Mouse (Mus musculus) layer of hippocampus, adult 8-10 months (tissue): ENCODE measurements at regions not wholly inside any gene's neighbourhood (a gene's known extent, or its start where the extent isn't known, plus 50 kb on each side); places are given as distances from the start of the nearest gene placed in this dataset.
A peak's percentile ranks its signal among the peaks of the same experiment; 100 is the strongest.

Experiments
- DNase-seq, 2 experiments: peaks; one replicate each; pipeline ENCODE4 v3.0.0; 2022; ENCODE audit warnings: low spot score in 2 of 2

DNA sequence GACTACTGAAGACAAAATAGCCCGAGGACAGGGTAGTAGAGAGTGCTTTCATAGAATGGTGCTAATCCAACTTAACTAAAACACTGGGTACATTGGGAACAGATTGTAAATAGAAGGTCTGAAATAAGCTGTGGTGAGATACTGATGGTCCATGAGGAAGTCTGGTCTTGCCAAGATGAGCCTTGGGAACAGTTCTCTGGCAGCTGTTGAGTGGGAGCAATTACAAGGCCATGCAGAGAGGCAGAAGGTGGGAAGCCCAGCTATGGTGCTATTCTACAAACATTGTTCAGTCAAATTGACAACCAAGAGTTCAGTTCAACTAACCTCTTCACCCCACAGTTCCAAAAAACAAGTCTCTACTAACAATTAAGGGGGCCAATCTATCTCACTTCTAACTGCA, 92.5 kb upstream of the Tenm4 start:
- peak; percentile 34 to 60 for DNase-seq

DNA sequence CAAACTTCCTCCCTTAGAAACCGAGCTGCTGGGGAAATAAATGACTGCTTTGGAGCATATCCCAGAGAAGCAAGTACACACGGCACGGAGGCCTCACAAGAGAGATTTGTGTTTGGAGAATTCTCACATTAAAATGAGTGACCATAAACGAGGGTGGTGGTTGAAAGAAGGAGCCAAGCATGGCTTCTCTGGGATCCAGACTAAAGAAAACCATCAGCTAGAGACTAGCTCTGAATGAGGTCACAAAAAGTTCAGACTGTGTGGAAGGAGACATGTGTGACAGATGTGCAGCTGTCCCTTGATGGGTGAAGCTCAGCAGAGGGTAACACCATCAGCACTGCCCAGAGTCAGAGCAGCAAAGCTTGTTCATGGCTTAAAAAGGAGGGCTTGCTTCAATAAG, 89.4 kb upstream of the Tenm4 start:
- no peak for DNase-seq

DNA sequence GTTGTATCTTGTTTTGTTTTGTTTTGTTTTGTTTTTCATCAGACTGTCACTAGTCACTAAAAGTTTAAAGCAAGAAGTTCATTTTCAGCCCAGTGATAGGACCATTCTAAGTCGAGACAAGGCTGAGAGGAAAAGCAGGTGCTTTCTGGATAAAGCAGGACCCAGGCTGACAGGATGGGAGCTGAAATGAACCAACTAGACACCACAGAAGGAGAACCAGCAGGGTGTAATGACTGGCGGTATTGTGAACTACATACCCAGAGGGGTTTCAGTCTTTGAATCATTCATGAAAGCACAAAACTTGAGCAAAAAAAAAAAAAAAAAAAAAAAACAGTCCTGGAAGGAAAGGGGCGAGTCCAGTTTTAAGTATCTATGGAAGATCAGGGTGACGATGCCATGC, 75.9 kb upstream of the Tenm4 start:
- DNase-seq: no peak

DNA sequence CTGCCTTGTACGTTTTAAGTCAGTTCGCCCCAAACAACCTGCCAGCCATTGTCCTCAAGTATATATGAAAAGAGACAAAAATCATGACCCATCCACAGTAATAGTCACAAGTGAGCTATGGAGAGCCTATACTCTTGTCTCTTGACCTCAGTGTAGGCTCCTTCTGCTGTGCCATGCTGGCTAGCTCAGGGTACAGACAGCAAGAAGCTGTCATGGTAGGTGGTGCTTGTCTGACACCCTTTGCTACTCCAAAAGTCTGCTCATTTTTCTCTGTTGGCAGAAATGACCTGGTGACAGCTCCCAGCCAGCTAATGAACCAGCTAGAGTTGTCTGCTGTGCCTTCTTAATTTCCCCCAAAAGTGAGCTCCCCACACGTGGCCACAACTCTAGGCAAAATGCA, 75.3 kb upstream of the Tenm4 start:
- DNase-seq: no peak

DNA sequence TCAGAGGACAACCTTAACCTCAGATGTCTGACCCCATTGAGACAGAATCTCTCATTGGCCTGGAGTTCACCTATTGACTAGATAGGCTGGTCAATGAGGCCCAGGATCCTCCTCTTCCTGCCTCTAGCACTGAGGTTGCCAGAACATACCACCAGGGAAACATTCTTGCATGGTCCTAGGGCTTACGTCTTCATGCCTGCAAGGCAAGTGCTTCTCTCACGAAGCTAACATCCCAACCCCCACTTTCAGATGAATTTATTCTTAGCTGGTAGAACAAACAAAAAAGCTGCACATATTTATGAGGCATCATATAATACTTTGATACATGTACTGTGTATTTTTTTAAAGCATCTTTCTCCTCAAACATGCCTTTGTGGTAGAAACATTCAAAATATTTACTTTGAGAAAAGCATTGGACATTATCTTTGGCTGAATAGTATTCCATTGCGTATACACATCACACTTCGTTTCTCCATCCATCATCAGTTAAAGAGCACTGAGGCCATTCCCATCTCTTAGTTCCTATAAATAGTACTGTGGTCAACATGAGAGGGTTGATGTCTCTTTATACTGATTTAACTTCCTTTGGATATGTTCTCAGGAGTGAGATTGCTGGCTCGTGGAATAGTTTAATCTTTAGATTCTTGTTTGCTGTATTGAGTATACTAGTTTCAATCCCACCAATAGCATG, 72.2 kb upstream of the Tenm4 start:
- DNase-seq: no peak

DNA sequence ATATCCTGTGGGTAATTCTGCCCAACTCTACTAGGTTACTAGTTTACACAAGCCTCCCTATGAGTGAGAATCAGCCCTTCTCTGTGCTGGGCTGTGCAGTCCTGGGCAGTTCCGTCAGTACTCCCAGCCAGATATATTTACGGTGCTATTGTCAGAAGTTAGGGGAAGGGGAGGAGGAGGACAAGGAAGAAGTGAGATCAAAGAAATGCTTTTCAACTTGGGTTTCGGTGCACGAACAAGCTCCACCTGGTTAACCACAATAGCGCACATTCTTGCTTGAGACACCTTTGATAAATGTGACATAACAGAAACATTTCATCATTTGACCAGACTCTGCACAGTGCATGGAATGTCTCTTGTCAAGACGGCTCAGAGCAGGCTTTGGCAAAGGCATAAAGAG, 68.3 kb upstream of the Tenm4 start:
- DNase-seq: no peak

DNA sequence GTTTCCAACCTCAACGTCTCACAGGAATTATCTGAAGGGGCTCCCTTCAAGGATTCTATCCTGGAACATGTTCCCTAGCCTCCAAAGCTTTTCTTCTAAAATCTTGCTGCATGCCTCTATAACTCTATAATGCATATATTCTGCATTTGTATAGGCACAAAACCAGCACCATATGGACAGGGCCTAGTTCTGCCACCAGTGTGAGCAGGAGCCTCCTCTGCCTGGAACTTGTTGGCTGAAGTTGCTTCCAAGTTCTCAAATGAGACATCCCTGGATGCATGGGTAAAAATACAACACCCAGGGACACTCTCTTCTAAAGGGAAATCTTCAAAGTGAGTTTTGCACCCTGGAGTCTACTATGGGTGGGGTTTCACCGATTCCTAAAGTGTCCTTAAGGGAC, 62.3 kb upstream of the Tenm4 start:
- DNase-seq: no peak

DNA sequence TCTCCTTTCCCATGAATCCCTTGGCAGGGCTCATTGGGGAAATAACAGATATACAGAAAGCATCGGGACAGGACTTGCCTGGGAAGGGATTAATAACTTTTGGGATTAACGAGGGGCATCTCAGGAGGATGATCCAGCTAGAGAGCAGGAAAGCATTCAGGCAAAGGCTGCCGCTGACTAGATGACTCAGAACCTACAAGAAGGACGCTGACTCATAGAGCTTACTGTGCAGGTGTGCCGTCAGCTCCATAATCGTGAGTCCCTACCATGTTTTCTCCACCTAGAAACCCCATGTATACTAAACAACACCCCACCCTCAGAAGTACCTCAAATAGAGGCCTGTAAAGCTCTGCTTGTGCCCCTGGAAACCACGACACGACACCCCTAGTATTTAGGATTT, 50.9 kb upstream of the Tenm4 start:
- no peak for DNase-seq
